Comparison of ENCODE assay signal across 9 mouse cellular contexts in genomic region chr9:31400441-31400840, GRCm38 (mm10). TPM values are rescaled to one million over a fixed set of nuclear protein-coding genes. Genes with fewer than 3 reads are reported as not detected.
DNase-seq lines count a peak whose midpoint lies in the region; ATAC-seq and TF ChIP-seq lines count a peak whose summit lies in the region.
"Had no signal": no experiment of that assay in that cellular context is flagged by ENCODE, and none has a peak within 500 bp of the region (broad histone marks: within the 10 kb centered on the region; RNA-seq: fewer than 3 reads in every experiment).

No protein-coding gene starts in this region.

- ATAC-seq in forebrain, embryonic 11.5 days (replicated peaks; ENCODE audit: low FRiP score), result no peak
- no peak for ATAC-seq in forebrain, embryonic 16.5 days
- peak; percentile 81 for ATAC-seq in erythroid progenitor cell, adult 5-6 weeks (replicated peaks; ENCODE audit: low FRiP score, poor library complexity, severe bottlenecking)

- TF ChIP-seq POLR2A in bone marrow, adult 2 months (IDR thresholded peaks at IDR 0.05; ENCODE audit: borderline replicate concordance, control insufficient read depth, low read depth, low read length), result no peak

- H3K4me2 ChIP-seq in forebrain, embryonic 11.5 days (ENCODE audit: low read depth, low read length, severe bottlenecking), result no peak overlapping the region
- no peak overlapping the region for H3K4me2 ChIP-seq in forebrain, embryonic 16.5 days (ENCODE audit: low read length)
- H3K4me2 ChIP-seq: liver, embryonic 15.5 days had no signal

- no peak overlapping the region for H3K4me3 ChIP-seq in forebrain, embryonic 11.5 days (ENCODE audit: low read depth, low read length)
- no peak overlapping the region for H3K4me3 ChIP-seq in forebrain, embryonic 16.5 days (replicated peaks; ENCODE audit: low read length)
- H3K4me3 ChIP-seq in C2C12 (ENCODE audit: insufficient read depth, poor library complexity, severe bottlenecking), result no peak overlapping the region
- no peak overlapping the region for H3K4me3 ChIP-seq in bone marrow, adult 2 months (replicated peaks; ENCODE audit: control insufficient read depth, low read depth, low read length)
- H3K4me3 ChIP-seq: liver, embryonic 15.5 days had no signal

- no peaks in the 10 kb centered on the region for H3K27me3 ChIP-seq in forebrain, embryonic 11.5 days (ENCODE audit: control insufficient read depth, insufficient read depth, low read length)
- no peaks in the 10 kb centered on the region for H3K27me3 ChIP-seq in forebrain, embryonic 16.5 days (replicated peaks; ENCODE audit: control insufficient read depth, insufficient read depth, low read length)
- H3K27me3 ChIP-seq in C2C12 (ENCODE audit: control insufficient read depth, insufficient read depth, insufficient read length), result no peaks in the 10 kb centered on the region
- H3K27me3 ChIP-seq: liver, embryonic 15.5 days had no signal

- no peaks in the 10 kb centered on the region for H3K79me3 ChIP-seq in C2C12 (ENCODE audit: low read depth)

- H3K27ac ChIP-seq in forebrain, embryonic 11.5 days (ENCODE audit: low read depth, low read length), result no peak overlapping the region
- no peak overlapping the region for H3K27ac ChIP-seq in forebrain, embryonic 16.5 days (ENCODE audit: low read length)
- no peak overlapping the region for H3K27ac ChIP-seq in bone marrow, adult 2 months (ENCODE audit: control insufficient read depth, insufficient read depth, low read depth, low read length, poor library complexity)
- H3K27ac ChIP-seq: liver, embryonic 15.5 days had no signal

- peak; percentile 85 for DNase-seq in forebrain, embryonic 11.5 days (ENCODE audit: low spot score)
- DNase-seq in kidney, postnatal 4 days, result peak; percentile 88 to 90
- peak; percentile 78 for DNase-seq in lung, postnatal 36 days
- DNase-seq in spleen, postnatal 10 days (ENCODE audit: low spot score in 2 of 2), result peak; percentile 71 to 87

- H3K79me2 ChIP-seq in C2C12 (ENCODE audit: control insufficient read depth, insufficient read depth), result no peaks in the 10 kb centered on the region

- 57% methylated on average over 4 of the region's 4 CpGs for WGBS in forebrain, embryonic 11.5 days
- WGBS in forebrain, embryonic 16.5 days, result 54% methylated on average over 4 of the region's 4 CpGs
- 54% methylated on average over 4 of the region's 4 CpGs for WGBS in bone marrow, adult 2 months

- H3K9ac ChIP-seq in forebrain, embryonic 11.5 days (ENCODE audit: low read length), result no peak overlapping the region
- H3K9ac ChIP-seq in forebrain, embryonic 16.5 days (replicated peaks; ENCODE audit: low read depth, low read length), result no peak overlapping the region
- H3K9ac ChIP-seq: liver, embryonic 15.5 days had no signal

- no peaks in the 10 kb centered on the region for H3K9me3 ChIP-seq in forebrain, embryonic 11.5 days (ENCODE audit: control insufficient read depth, low read length)
- no peaks in the 10 kb centered on the region for H3K9me3 ChIP-seq in forebrain, embryonic 16.5 days (ENCODE audit: control insufficient read depth, low read length)
- H3K9me3 ChIP-seq: liver, embryonic 15.5 days had no signal

- peaks cover 30% of the 10 kb centered on the region for H3K36me3 ChIP-seq in forebrain, embryonic 11.5 days (ENCODE audit: control insufficient read depth, insufficient read depth, low read length)
- H3K36me3 ChIP-seq in forebrain, embryonic 16.5 days (ENCODE audit: control insufficient read depth, insufficient read depth), result peaks cover 80% of the 10 kb centered on the region
- H3K36me3 ChIP-seq in C2C12 (ENCODE audit: control insufficient read depth, insufficient read depth), result peaks cover 79% of the 10 kb centered on the region

- no peaks in the 10 kb centered on the region for H3K4me1 ChIP-seq in forebrain, embryonic 11.5 days (replicated peaks; ENCODE audit: control insufficient read depth, insufficient read depth, low read length)
- H3K4me1 ChIP-seq in forebrain, embryonic 16.5 days (replicated peaks; ENCODE audit: control insufficient read depth, insufficient read depth, low read length), result no peaks in the 10 kb centered on the region
- H3K4me1 ChIP-seq in bone marrow, adult 2 months (ENCODE audit: control insufficient read depth, insufficient read depth, low read length), result no peaks in the 10 kb centered on the region
- H3K4me1 ChIP-seq: liver, embryonic 15.5 days had no signal

- peak; percentile 45 for TF ChIP-seq CTCF in C2C12 (IDR thresholded peaks at IDR 0.05; ENCODE audit: control insufficient read depth, insufficient read depth, insufficient read length)
- TF ChIP-seq CTCF in bone marrow, adult 2 months (IDR thresholded peaks at IDR 0.05; ENCODE audit: control insufficient read depth, insufficient read depth, low read length), result peak; percentile 85

- no peak overlapping the region for H3ac ChIP-seq in C2C12 (ENCODE audit: control insufficient read depth, insufficient read length, low read depth)

TF ChIP-seq in C2C12, 6 proteins besides CTCF, POLR2A, EP300 and RAD21:
- TF ChIP-seq USF1 (IDR thresholded peaks at IDR 0.05; ENCODE audit: low read depth) (no peak), MAX (IDR thresholded peaks at IDR 0.05) (no peak), MYOD1 (IDR thresholded peaks at IDR 0.05; ENCODE audit: control insufficient read depth, insufficient read length, low read depth) (no peak), MYOG (IDR thresholded peaks at IDR 0.05; ENCODE audit: control insufficient read depth, extremely low read depth, insufficient read length) (no peak), FOSL1 (IDR thresholded peaks at IDR 0.05; ENCODE audit: insufficient read depth, low read length, poor library complexity, severe bottlenecking) (no peak), CEBPB (IDR thresholded peaks at IDR 0.05; ENCODE audit: low read depth) (no peak)

RNA-seq across cellular contexts. Expression of gene Nfrkb, which starts 14.4 kb away (rescaled TPM):
- 25.6 and 25.7 TPM in 2 replicates for polyA plus RNA-seq in forebrain, embryonic 11.5 days (2014; fragmentation: Nextera tagmentation; extraction: Ambion mirVana)
- polyA plus RNA-seq in forebrain, embryonic 16.5 days (2015; fragmentation: Nextera tagmentation; extraction: Ambion mirVana), result 29.0 and 31.9 TPM in 2 replicates
- 7.1 TPM for polyA plus RNA-seq in C2C12 (2012; fragmentation: generic; extraction: Trizol)
- 9.0 and 15.7 TPM in 2 replicates for polyA plus RNA-seq in bone marrow, adult 2 months (2011; ENCODE audit: insufficient read depth, insufficient read length, low replicate concordance, missing spikeins)
- 10.5 and 12.2 TPM in 2 replicates for total RNA-seq in erythroid progenitor cell, adult 5-6 weeks (2015; ENCODE audit: low replicate concordance)
- total RNA-seq in erythroid progenitor cell, adult 5-6 weeks (2017; ENCODE audit: low replicate concordance), result 6.6 and 12.6 TPM in 2 replicates
